Mouse (Mus musculus) olfactory bulb, adult 2 months (tissue): Measurements from ENCODE around the gene Insig2.

ENCODE experiments used
- CTCF ChIP-seq: fragments of 200-500 bp; IDR thresholded peaks from 2 replicates; pipeline ENCODE4 v1.5.1; 2012; ENCODE audit warnings: low read depth, mild to moderate bottlenecking, low read length, moderate library complexity; ENCODE audit not compliant: insufficient read depth
- POLR2A ChIP-seq: fragments of 200-500 bp; IDR thresholded peaks from 2 replicates; pipeline ENCODE4 v1.6.1; 2012; ENCODE audit warnings: mild to moderate bottlenecking, low read depth, low read length, moderate library complexity; ENCODE audit not compliant: insufficient read depth

DNA sequence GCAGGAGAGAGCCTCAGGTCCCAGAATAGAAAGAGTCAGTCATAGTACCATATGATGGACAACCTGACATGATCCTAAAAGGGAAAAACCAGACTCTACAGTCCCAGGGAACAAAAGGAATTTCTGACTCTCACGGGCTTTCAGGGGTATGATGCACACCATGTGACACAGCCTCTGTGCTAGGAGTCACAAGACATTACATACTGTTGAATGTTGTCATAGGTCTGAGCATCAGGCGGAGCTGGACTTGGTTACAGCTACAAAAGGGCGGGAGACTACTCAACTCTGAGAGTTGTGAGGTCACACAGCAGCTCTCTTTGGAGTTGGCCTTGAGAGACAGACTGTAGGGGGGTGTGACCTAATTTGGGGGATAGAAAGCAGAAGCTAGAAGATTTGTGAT, 47.6 kb upstream of the Insig2 start:
- TF ChIP-seq POLR2A, result no peak
- no peak for TF ChIP-seq CTCF
